Mouse (Mus musculus): ENCODE measurements around the gene Nrf1.

Nrf1 gene

GRCm38 (mm10) chr6:30081339-30081738, 33.6 kb downstream of the Nrf1 start:
- peak in 1 of 2 experiments; percentile 8 for DNase-seq

GRCm38 (mm10) chr6:30083307-30083706, 35.5 kb downstream of the Nrf1 start:
- no peak for DNase-seq

- no peak for DNase-seq
Observed at GRCm38 (mm10) chr6:30085351-30085750, 37.6 kb downstream of the Nrf1 start.

- no peak for DNase-seq
Observed at GRCm38 (mm10) chr6:30091221-30091620, 43.4 kb downstream of the Nrf1 start.

- no peak for DNase-seq
Observed at GRCm38 (mm10) chr6:30092816-30093215, 45.0 kb downstream of the Nrf1 start.

GRCm38 (mm10) chr6:30101773-30102415, 54.1 kb downstream of the Nrf1 start:
- DNase-seq = no peak

- no peak for DNase-seq
Observed at GRCm38 (mm10) chr6:30106091-30106490, 58.3 kb downstream of the Nrf1 start.

- DNase-seq = no peak
Observed at GRCm38 (mm10) chr6:30107456-30107855, 59.7 kb downstream of the Nrf1 start.

GRCm38 (mm10) chr6:30109820-30110502, 62.2 kb downstream of the Nrf1 start:
- DNase-seq = no peak

GRCm38 (mm10) chr6:30112349-30113132, 64.8 kb downstream of the Nrf1 start:
- DNase-seq = no peak

GRCm38 (mm10) chr6:30114101-30114500, 66.3 kb downstream of the Nrf1 start:
- no peak for DNase-seq

GRCm38 (mm10) chr6:30121152-30121551, 73.4 kb downstream of the Nrf1 start:
- no peak for DNase-seq

GRCm38 (mm10) chr6:30121600-30121999, 73.8 kb downstream of the Nrf1 start:
- DNase-seq = no peak

- DNase-seq = no peak
Observed at GRCm38 (mm10) chr6:30123391-30123790, 75.6 kb downstream of the Nrf1 start.

GRCm38 (mm10) chr6:30126060-30126459, 78.3 kb downstream of the Nrf1 start:
- no peak for DNase-seq

GRCm38 (mm10) chr6:30126766-30127165, 79.0 kb downstream of the Nrf1 start:
- peak in 1 of 2 experiments; percentile 27 for DNase-seq

GRCm38 (mm10) chr6:30132399-30132798, 84.6 kb downstream of the Nrf1 start:
- no peak for DNase-seq

GRCm38 (mm10) chr6:30135590-30135989, 87.8 kb downstream of the Nrf1 start:
- no peak for DNase-seq

GRCm38 (mm10) chr6:30137227-30137626, 89.4 kb downstream of the Nrf1 start:
- no peak for DNase-seq

GRCm38 (mm10) chr6:30139329-30140045, 91.7 kb downstream of the Nrf1 start:
- no peak for DNase-seq

GRCm38 (mm10) chr6:30143263-30143662, 95.5 kb downstream of the Nrf1 start:
- no peak for DNase-seq

GRCm38 (mm10) chr6:30147058-30147457, 99.3 kb downstream of the Nrf1 start:
- no peak for DNase-seq

GRCm38 (mm10) chr6:30147753-30148152, 100.0 kb downstream of the Nrf1 start:
- no peak for DNase-seq

Data from kidney, postnatal 4 days (tissue).